Mouse (Mus musculus) thymus, postnatal 4 days (tissue): ENCODE data around the gene Ifit3.
"Not testable (repeated sequence)": the region's sequence is repeated elsewhere in the genome, so short reads cannot be mapped to it uniquely, and the experiment has no call there.

ENCODE experiments used
- DNase-seq: peaks from one replicate; pipeline ENCODE4 v3.0.0; 2021

The Ifit3 gene

DNA sequence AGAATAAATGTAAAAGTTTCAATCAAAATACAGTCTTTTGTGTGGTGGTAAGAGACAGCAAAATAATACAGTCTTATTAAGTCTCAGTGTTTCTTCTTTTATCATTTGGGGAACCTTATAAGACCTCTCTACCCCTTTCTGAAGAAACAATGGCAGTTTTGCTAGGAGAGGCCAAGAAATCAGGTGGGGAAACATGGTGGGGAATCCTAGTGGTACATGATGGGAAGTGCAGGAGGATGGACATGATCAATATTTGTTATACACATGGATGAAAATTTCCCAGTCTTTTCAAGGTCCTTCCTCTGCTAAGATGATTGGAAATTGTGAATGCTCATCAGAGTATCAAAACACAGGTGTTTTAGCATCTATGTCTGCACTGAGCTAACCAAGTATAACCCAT lies 5.6 kb downstream of the Ifit3 start:
- DNase-seq: no peak

DNA sequence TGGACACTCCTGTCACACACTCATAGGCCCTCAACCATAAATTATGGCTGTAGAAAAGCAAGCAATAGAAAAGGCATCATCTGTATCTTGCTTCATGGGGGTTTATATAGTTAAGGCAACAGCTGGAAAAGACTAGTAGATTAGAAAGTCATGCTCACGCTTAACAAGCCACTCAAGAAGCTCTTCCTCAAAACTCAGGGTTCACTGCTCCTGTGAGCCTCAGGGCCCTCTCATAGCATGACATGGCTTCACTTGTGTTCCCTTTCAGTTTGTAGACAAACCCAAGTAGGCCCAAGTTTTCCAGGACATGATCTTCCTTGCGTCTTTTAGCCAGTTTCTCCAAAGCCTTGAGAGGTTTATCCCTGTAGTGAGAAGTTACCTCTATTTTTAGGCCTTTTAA lies 10.1 kb downstream of the Ifit3 start:
- no peak for DNase-seq

DNA sequence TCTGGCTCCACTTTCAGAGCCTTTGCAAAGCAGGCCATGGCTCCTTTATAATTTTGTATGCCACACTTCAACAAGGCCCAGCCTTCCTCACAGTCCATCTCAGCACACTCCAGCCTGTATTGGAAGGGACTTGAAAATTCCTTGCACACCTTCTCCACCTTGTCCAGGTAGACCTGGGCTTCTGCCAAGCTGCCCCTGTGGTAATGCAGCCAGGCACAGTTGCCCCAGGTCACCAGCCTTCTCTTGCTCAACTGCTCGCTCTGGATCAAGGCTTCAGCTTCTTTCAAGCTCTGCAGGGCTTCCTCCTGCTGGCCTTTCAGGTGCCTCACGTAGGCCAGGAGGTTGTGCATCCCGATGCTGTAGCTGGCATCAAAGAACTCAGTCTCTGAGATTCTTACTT lies 11.2 kb downstream of the Ifit3 start:
- DNase-seq: not testable (repeated sequence)

DNA sequence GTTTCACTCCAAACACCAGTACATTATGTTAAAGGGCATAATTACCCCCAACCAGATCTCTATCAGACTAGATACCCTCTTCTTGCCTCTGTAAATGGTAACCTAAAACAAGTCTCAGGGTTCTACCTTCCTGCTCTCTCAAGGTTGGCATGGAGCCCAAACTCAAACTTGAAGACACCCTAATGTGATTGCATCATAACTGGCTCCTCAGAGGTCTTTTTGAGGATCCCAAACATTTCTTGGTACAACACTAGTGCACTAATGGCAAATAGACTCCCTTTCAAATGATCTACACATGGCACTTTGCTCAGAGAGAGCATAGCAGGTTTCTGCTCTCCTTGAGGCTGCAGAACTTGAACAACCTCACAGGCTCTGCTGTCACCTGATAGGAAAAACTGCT lies 13.5 kb downstream of the Ifit3 start:
- DNase-seq: no peak

DNA sequence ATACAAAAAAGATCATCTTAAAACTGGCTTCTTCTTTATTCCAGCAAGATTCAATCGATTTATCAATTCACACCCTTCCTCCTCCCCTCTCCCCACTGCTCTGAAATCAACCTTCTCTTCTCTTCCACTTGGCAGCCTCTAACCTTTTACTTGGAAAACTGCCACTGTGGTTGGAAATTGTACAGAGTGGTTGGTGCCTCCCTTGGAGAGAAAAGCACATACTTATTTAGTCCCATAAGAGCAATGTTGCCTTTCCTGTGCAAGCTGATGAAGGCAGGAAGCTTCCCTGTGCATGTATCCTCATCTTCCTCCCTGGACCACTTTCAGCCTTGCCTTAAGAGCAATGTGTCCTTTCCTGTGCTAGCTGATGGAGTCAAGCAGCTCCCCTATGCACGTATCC lies 15.0 kb downstream of the Ifit3 start:
- no peak for DNase-seq

DNA sequence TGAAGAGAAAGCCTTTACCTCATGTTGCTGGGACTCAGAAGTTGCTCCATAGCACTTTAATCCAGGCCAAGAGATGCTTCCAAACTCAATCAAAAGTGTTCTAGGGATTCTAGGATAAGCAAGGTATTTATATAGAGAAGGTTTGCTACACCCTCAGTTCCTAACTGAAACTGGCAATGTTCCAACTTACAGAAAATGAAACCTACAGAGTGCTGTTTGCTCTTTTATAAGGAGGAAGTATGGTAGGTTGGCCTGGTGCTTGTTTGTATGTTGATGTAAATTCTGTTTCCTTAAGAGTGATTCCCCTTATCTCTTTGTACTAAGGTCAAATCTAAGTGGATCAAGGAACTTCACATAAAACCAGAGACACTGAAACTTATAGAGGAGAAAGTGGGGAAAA lies 15.9 kb downstream of the Ifit3 start:
- DNase-seq: not testable (repeated sequence)

DNA sequence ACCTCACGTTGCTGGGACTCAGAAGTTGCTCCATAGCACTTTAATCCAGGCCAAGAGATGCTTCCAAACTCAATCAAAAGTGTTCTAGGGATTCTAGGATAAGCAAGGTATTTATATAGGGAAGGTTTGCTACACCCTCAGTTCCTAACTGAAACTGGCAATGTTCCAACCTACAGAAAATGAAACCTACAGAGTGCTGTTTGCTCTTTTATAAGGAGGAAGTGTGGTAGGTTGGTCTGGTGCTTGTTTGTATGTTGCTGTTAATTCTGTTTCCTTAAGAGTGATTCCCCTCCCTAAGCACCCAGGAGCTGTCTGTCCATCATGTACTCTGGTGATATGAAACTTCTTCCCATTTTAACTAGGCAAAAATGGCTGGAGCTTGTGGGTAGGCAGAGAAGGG lies 18.6 kb downstream of the Ifit3 start, which contains the start of gene Ifit1bl1:
Gene Ifit1bl1, minus strand, starts transcription at position 69 of the 400 bp plus-strand sequence.
- not testable (repeated sequence) for DNase-seq

DNA sequence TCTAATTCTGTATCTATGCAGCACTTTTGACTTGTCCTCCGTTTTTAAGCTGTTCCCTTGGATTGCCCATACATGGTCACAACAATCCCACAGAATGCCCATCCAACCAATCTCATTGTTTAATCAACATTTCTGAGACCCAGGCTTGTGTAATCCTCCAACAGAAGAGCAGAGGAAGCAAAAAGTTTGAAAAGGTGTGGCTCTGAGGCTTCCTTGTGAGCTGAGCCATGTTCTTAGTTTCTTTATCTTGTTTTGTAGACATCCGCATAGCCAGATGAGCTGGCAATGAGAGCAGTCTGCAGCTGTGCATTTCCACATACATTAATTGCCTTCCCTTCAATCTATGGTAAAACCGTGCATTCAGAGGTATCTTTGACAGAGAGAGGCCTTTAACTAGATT lies 22.1 kb downstream of the Ifit3 start:
- no peak for DNase-seq

DNA sequence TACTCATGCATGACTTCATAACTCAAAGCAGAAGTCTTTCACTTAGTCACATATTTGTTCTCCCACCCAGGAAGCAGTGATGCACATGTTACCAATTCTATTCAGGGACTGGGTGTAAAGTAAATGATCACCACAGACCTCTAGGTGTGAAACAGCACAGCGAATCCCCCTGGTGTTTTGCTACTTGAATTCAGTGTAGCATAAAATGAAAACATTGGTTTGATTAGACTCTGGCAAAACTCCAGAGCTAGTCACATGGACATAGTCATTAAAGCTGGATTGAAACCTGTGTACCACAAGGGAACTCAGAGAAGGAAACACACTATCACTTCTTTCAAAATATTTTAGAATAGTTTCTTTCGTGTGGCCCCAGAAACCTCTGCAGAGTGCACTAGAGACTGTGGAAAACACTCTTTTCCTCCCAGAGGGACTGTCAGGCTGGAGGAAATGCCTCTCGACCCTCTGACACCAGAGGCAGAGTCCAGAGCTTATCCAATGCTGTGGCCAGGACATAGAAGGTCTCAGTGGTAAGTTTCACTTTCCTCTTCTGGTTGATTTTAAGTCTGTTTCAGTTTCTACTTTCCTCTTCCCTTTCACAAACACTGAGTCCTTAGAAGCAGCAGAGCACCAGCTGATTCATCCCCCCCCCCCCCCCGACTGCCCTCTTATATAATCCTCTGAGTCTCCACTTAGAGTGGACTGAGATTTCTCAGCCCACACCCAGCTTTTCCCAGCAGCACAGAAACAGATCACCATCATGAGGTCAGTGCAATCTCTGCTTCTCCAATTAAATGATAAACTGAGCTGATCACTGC lies 24.1 kb downstream of the Ifit3 start, which contains the start of gene Ifit3b:
Gene Ifit3b, plus strand, starts transcription at position 734 of the 815 bp plus-strand sequence.
- not testable (repeated sequence) for DNase-seq

DNA sequence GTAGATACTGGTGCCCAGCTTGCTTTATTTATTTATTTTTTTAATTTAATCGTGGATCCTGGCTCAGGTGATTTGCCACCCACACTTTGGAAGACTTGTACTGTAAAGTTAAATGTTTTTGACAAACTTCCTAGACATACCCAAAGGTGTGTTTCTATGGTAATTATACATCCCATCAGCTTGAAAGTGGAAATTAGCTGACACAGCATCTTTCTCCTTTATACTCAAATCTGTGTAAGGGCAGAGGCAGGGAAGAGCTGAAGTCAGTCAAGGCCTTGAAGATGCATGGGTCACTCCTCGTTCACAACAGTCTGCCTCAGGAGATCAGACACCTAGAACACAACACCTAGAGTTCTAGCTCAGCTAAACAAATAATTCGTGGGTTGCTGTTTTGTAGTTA lies 26.8 kb downstream of the Ifit3 start:
- not testable (repeated sequence) for DNase-seq

DNA sequence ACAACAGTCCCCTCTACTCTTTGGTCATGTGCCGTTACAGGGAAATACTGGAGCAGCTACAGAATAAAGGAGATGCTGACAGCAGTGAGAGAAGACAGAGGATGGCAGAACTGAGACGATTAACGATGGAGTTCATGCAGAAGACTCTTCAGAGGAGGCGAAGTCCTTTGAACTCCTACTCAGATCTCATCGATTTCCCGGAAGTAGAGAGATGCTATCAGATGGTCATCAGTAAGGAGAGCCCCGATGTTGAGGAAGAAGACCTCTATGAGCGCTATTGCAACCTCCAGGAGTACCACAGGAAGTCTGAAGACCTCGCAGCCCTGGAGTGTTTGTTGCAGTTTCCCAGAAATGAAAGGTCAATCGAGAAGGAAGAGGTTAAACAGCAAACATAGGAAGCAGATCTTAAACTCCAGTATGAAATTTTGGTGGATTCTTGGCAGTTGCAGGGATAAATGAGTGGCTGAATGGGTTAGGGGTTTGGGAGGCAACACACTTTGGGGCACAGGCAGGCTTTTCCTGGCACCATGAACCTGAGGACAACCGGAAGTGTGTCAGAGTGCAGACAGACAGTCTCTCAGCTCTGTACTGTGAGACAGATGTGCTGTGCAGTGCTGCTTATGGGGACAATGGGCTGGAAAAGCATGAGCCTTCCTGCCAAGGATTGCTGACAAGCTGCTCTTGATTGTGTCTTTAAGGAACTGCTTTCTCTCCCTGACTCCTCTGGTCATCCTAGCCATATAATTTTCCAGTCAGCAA lies 29.1 kb downstream of the Ifit3 start:
- DNase-seq: not testable (repeated sequence)

DNA sequence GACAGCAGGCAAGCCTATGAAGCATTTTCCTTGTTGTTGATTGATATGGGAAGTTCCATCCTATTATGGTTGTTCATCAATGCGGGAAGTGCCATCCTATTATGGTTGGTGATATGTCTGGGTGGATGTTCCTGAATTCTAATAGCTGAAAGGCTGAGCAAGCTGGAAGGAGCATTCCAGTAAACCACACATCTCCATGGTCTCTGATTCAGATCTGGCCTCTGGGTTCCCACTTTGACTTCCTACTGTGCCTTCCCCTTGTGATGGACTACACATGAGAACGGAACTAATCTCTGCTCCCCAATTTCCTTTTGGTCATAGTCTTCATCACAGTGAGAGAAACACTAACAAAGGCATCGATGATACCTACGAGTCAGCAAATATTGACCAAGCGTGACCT lies 37.5 kb downstream of the Ifit3 start:
- DNase-seq: no peak

DNA sequence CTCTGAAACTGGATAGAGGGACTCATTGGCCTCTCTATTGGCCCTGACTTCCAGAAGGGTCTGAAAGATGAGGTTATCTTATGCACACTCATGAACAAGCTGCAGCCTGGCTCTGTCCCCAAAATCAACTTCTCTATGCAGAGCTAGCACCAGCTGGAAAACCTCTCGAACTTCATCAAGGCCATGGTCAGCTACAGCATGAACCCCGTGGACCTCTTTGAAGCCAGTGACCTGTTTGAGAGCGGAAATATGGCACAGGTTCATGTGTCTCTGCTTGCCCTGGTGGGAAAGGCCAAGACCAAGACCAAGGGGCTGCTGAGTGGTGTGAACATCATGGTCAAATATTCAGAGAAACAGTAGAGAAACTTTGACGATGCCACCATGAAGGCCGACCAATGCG lies 40.5 kb downstream of the Ifit3 start:
- no peak for DNase-seq

DNA sequence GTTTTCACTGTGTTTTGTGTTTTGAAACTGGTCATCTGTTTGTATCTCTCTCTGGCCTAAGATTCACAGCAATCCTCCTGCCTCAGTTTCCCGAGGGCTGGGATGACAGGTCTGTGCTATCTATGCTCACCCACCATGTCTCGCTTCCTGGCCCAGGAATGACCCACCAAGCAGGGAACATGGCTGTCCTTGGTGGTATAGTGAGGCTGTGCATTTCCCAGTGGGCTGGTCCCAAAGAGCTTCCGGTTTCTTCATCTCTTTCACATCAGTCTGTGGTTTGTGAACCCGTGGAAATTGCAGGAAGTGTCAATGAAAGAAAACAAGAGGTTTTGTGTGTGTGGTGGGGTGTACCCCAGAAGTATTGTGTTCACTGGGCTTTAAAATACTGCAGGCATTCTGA lies 41.3 kb downstream of the Ifit3 start:
- no peak for DNase-seq

DNA sequence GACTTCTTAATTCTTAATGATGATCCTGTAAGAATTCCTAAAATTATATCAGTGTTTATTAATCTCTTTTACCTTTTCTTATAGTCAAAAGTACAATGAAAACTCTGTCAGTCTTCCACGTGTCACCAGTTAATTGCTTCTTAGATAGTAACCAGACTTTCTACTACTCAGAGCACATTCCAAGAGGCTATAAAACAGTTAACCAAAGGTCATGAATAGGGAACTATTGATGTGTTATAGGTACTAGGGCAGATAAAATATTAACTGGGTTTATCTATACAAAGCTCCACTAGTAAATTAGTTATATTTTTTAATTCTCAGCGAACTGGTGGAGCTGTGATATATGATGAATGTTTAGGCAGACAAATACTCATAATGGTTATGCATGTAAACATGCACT lies 44.2 kb downstream of the Ifit3 start:
- DNase-seq: no peak

DNA sequence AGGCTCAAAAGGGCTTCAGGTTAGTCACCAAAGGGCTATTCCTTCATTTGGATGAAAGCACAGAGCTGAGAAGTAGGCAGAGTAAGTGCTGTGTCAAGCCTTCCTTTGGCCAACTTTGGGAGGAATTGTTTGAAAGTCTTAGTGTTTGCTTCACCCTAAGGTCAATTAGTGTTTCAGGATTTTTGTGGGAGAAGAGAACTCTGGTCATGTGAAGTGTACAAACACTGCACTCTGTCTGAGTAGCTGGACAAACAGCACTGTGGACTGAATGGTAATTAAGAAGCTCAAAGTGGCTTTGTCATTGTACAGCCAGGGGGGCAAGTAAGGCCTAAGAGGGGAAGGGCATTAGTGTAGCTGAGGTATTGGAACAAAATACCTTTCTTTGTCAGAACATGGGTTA lies 48.2 kb downstream of the Ifit3 start:
- no peak for DNase-seq

DNA sequence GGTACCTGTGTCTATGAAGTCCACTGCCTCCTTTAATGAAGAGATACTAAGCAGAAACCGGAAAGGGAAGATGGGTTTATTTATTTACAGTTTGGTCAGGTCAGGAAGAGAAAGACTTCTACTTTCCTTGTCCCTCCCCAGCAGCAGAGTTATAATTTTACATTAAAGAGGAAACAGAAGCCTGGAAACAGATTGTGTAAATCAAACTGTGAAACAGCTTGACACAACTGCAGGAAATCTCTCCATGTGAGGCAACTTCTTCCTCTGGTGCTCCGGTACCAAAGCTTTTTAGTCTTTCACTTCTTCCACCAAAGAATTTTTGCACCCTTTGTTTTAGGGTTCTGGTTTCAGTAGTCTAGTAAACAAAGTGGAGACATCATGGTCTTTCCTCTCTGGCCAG lies 50.2 kb downstream of the Ifit3 start:
- DNase-seq: no peak

DNA sequence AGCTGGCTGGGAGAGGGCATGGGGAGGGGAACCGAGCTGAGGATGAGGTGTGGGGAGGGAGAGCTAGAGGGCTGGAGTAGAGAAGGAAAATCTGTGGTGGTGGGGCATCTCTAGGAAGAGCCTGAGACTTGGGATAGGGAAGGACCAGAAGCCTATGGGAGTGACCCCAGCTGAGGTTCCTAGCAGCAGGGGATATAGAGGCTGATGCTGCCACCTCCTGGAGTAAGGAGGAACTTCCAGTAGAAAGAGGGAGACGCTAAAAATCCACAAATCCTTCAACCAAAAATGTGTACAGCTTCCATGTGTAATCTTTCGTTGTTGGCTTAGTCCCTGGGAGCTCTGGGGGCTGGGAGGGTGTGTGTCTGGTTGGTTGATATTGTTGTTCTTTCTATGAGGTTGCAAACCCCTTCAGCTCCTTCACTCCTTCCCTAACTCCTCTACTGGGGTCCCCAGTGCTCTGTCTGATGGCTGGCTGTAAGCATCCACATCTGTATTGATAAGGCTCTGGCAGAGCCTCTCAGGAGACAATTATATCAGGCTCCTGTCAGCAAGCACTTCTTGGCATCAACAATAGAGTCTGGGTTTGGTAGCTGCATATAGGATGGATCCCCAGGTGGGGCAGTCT lies 53.7 kb downstream of the Ifit3 start:
- DNase-seq: peak; percentile 66
